Mouse (Mus musculus) heart, postnatal 14 days (tissue): ENCODE results near the gene Vsig10. TPM values are rescaled to one million over a fixed set of nuclear protein-coding genes. Genes with fewer than 3 reads are reported as not detected.
"Not testable (repeated sequence)": the region's sequence is repeated elsewhere in the genome, so short reads cannot be mapped to it uniquely, and the experiment has no call there.

Experiments used
- DNase-seq, 2 experiments: peaks; one replicate each; pipeline ENCODE4 v3.0.0; 2021 to 2022
- intact Hi-C: fragments of 180-260 bp; cut with DNase I; formaldehyde crosslinking; loops from one replicate; pipeline ENCODE4 v1.15.1; 2025
- total RNA-seq, 2 experiments: library from RNA; stranded (reverse); gene quantifications; 2 replicates each; pipeline ENCODE4 v1.2.3; 2021

Vsig10 gene
- total RNA-seq, 2 experiments from 2014 or later, result 12.1 to 16.2 TPM

GRCm38 (mm10) chr5:117295011-117295410 lies 23.9 kb upstream of the Vsig10 start:
- intact Hi-C loops, result no loop called here
- DNase-seq, result no peak

- DNase-seq, result no peak
Measured at GRCm38 (mm10) chr5:117302899-117303298, 16.0 kb upstream of the Vsig10 start.

GRCm38 (mm10) chr5:117303691-117304579 lies 14.9 kb upstream of the Vsig10 start:
- no peak for DNase-seq
- intact Hi-C loops, result no loop called here

More at GRCm38 (mm10) chr5:117302899-117303298, 16.0 kb upstream of the Vsig10 start:
- intact Hi-C loops, result no loop called here

GRCm38 (mm10) chr5:117304947-117305346 lies 13.9 kb upstream of the Vsig10 start:
- intact Hi-C loops, result loop anchor here (5.0 kb wide), 3 partner anchors 102 to 188 kb away; partner anchors contain the start of gene Suds3
- peak; percentile 75 to 85 for DNase-seq

GRCm38 (mm10) chr5:117305754-117306153 lies 13.1 kb upstream of the Vsig10 start:
- intact Hi-C loops, result loop anchor here (5.0 kb wide), 3 partner anchors 102 to 188 kb away; partner anchors contain the start of gene Suds3
- DNase-seq, result no peak

- intact Hi-C loops, result loop anchor here (5.0 kb wide), 3 partner anchors 100 to 190 kb away; partner anchors contain the start of gene Suds3
- no peak for DNase-seq
Measured at GRCm38 (mm10) chr5:117306826-117307225, 12.1 kb upstream of the Vsig10 start.

GRCm38 (mm10) chr5:117307699-117308098 lies 11.2 kb upstream of the Vsig10 start:
- DNase-seq, result peak; percentile 79 to 87
- intact Hi-C loops, result loop anchor here (5.0 kb wide), 3 partner anchors 100 to 190 kb away; partner anchors contain the start of gene Suds3

DNA sequence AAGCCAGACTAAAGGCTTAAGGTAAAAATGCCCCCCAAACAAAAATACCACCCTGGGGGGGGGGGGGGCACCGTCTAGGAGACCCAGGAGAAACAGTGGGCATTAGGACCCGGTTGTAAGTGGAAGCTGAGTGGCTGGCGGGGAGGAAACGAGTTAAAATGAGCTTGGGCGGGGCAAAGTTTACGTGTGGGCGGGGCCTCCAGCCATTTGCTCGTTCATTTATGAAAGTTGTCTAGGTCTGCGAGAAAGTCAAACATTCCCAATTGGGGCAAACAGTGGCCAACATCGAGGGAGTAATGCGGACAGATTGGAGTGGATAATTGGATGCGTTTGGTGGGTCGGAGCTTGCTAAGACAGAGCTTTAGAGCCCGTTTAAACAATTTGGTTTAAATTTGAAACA lies 5.5 kb upstream of the Vsig10 start:
- intact Hi-C loops, result no loop called here
- DNase-seq, result peak; percentile 48 to 61

- DNase-seq, result no peak
- intact Hi-C loops, result no loop called here
Measured at GRCm38 (mm10) chr5:117313909-117314308, 5.0 kb upstream of the Vsig10 start.

DNA sequence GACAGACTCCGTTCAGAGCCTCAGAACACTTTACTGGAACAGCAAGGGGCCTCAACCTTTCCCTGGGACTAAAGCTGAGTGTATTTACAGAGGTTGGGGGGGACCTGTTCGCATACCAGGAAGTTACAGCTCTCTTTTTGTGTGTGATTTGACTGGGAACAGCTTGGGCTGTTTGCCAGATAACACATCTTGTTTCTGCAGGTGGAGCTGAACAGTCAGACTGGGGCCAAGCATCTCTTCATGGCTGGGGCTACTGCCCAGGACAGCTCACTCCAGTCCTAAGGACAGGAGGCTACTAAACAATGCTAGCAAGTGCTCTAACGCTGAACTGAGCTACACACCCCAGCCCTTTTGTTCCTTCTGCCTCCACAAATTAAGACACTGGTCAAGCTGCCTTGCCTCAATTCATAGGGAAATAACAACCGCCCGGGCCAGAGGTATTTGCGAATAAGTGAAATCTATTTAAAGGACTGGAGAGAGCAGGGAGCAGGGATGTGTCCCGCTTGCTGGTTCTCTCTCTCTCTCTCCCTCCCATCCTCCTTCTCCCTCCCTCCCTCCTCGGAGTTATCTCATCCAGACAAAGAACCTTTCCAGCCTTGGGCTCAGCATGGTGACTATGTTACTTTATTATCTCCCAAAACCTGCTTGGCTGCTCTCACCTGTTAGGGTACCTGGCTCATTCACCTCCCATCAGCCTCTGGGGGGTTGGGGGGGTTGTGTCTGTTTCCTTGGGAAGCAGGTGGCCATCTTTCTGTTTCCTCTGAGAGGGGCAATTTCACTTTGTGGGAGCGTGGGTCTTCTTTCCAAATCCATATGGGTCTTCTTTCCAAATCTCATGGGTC lies 4.1 kb upstream of the Vsig10 start:
- intact Hi-C loops, result loop anchor here (5.0 kb wide), 1 partner anchor 72 kb away; the partner anchor contains the start of gene Rfc5
- no peak for DNase-seq

- no peak for DNase-seq
- intact Hi-C loops, result no loop called here
Measured at GRCm38 (mm10) chr5:117323751-117324150, 4.9 kb downstream of the Vsig10 start.

GRCm38 (mm10) chr5:117326408-117326807 lies 7.5 kb downstream of the Vsig10 start:
- intact Hi-C loops, result no loop called here
- DNase-seq, result no peak

- DNase-seq, result no peak
- intact Hi-C loops, result no loop called here
Measured at GRCm38 (mm10) chr5:117330457-117330856, 11.6 kb downstream of the Vsig10 start.

DNA sequence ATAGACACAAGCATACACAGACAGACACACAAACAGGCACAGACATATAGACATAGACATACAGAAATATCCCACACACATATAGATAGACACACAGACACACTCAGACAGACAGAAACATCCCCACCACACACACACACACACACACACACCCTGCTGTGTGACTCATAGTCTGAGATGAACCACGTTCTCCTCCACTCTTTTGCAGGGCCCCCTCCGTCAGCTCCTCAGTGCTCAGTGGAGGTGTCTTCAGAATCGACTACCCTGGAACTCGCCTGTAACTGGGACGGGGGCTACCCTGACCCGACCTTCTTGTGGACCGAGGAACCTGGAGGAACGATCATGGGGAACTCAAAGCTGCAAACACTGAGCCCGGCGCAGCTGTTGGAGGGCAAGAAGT lies 19.1 kb downstream of the Vsig10 start:
- DNase-seq, result no peak
- intact Hi-C loops, result no loop called here

DNA sequence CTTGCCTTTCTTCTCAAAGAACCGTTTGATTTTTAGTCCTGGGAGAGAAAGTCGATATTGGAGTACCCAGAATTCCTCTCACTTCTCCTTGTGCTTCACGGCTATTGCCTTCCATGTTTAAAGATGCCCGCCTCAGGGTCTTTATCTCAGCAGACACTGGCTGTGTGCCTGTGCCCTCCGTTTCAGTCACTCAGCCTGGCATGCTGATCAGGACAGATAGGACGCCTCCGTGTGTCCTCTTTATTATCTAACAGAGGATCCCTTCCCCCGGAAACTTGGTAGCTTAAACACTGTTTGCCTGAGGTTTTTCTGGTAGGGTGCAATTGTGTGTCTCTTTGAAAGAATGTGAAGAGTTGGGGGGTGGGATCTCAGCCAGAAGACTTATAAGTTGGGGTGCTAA lies 19.6 kb downstream of the Vsig10 start:
- DNase-seq, result no peak
- intact Hi-C loops, result no loop called here

- intact Hi-C loops, result no loop called here
Measured at GRCm38 (mm10) chr5:117340081-117340480, 21.2 kb downstream of the Vsig10 start.

GRCm38 (mm10) chr5:117341896-117342295 lies 23.0 kb downstream of the Vsig10 start:
- DNase-seq, result no peak
- intact Hi-C loops, result no loop called here

More at GRCm38 (mm10) chr5:117340081-117340480, 21.2 kb downstream of the Vsig10 start:
- DNase-seq, result no peak

DNA sequence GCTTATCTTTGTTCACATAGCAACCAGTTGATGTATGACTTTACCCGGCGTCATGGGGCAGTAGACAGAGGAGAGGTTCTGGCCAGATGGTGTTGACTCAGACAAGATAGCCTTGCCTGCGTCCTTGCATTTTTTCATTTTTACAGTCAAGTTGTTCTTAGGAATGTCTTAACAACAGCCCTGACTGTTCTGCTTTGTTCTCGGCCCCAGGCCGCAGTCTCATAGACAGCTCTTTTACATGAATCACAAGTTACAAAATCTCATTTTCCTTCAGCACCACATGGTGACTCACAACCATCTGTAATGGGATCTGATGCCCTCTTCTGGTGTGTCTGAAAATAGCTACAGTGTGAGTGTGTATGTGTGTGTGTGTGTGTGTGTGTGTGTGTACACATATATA lies 25.6 kb downstream of the Vsig10 start:
- DNase-seq, intact Hi-C loops: not testable (repeated sequence)

DNA sequence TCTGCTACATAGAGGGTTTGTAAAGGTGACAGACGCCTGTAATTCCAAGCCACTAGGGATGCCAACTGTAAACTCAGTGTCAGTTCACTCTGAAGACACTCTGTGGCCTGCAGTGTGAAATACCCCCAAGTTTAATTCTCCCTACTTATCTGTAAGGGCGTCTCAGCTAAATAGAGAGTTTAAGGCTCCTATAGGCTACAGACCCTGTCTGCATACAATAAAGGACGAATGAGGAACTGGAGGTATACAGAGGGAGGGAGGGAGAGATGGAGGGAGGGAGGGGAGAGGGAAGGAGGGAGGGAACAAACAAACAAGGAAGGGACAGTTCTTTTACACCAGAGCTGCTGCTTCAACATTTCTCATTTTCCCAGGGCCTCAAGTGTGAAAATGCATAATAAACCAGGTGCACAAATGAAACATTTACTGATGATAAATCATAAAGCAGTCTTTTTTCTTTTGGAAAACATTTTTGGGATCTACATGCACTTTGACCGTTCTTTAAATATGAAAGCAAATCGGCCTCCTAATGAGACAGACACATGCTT lies 26.6 kb downstream of the Vsig10 start:
- no peak for DNase-seq
- intact Hi-C loops, result no loop called here

- DNase-seq, result no peak
- intact Hi-C loops, result no loop called here
Measured at GRCm38 (mm10) chr5:117346281-117346680, 27.4 kb downstream of the Vsig10 start.

DNA sequence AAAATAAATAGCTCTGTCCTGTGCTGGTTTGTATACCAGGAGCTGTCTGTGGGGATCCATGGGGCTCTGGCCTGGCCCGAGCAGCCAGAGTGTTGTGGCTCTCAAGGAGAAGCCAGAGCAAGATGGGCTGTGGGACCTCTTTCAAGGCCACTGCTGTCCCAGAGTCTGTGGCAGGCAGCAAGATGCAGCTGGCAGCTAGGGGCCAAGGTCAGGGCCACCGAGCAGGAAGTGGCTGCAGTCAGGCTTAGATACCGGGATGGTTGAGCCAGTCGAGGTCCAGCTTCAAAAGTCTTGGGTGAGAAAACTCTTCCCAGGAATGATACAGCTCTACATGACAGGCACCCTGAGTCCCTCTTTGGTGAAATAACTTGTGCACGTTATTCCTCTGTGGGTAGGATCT lies 28.1 kb downstream of the Vsig10 start:
- intact Hi-C loops, result no loop called here
- no peak for DNase-seq
